Mouse (Mus musculus) stomach, embryonic 16.5 days (tissue): ENCODE data around the gene Lct. TPM values are rescaled to one million over a fixed set of nuclear protein-coding genes. Genes with fewer than 3 reads are reported as not detected.
A peak's percentile ranks its signal among the peaks of the same experiment; 100 is the strongest.
"Not testable (repeated sequence)": the region's sequence is repeated elsewhere in the genome, so short reads cannot be mapped to it uniquely, and the experiment has no call there.

Experiments
- ATAC-seq: fragments of 200-750 bp; cut with Nextera tagmentation; 2 replicates; pipeline ENCODE4 v1.8.0; 2017; ENCODE audit warnings: moderate number of reproducible peaks, moderate TSS enrichment; ENCODE audit not compliant: insufficient read depth, low FRiP score
- H3K27ac ChIP-seq: fragments of 300-500 bp; sonication (generic); 2 replicates; pipeline ENCODE4 v1.5.1; 2014; ENCODE audit warnings: low read length
- H3K27me3 ChIP-seq: fragments of 300-500 bp; sonication (generic); 2 replicates; pipeline ENCODE4 v1.6.1; 2014; ENCODE audit warnings: low read length, control low read depth, mixed read lengths; ENCODE audit not compliant: control insufficient read depth, insufficient read depth
- H3K36me3 ChIP-seq: fragments of 300-500 bp; sonication (generic); 2 replicates; pipeline ENCODE4 v1.6.1; 2014; ENCODE audit warnings: low read length; ENCODE audit not compliant: control insufficient read depth, insufficient read depth
- H3K4me1 ChIP-seq: fragments of 300-500 bp; sonication (generic); 2 replicates; pipeline ENCODE4 v1.6.1; 2014; ENCODE audit warnings: low read length, control low read depth, mixed read lengths; ENCODE audit not compliant: control insufficient read depth, insufficient read depth
- H3K4me2 ChIP-seq: fragments of 300-500 bp; sonication (generic); 2 replicates; pipeline ENCODE4 v1.6.1; 2014; ENCODE audit warnings: low read depth, low read length, mixed read lengths
- H3K4me3 ChIP-seq: fragments of 300-500 bp; sonication (generic); replicated peaks from 2 replicates; pipeline ENCODE4 v1.5.1; 2014; ENCODE audit warnings: mild to moderate bottlenecking, low read length
- H3K9ac ChIP-seq: fragments of 300-500 bp; sonication (generic); 2 replicates; pipeline ENCODE4 v1.6.1; 2014; ENCODE audit warnings: low read length
- H3K9me3 ChIP-seq: fragments of 300-500 bp; sonication (generic); replicated peaks from 2 replicates; pipeline ENCODE4 v1.6.1; 2016; ENCODE audit warnings: low read length, control low read depth; ENCODE audit not compliant: control insufficient read depth
- WGBS: fragments of 180-500 bp; shearing (Covaris S2); extraction: QIAGEN DNeasy Blood & Tissue Kit; methylation state at CpG from one replicate; pipeline ENCODE4 v1.1.7; 2014; 5-methylcytosine and 5-hydroxymethylcytosine counted together
- polyA plus RNA-seq: library from polyadenylated mRNA; unstranded; fragments of >200 nt; fragmentation: Nextera tagmentation; extraction: Ambion mirVana; gene quantifications from 2 replicates; pipeline ENCODE4 v1.2.1, GENCODE M21; 2015

Lct gene
- polyA plus RNA-seq, 1 experiment from 2014 or later: 8.0 TPM

DNA sequence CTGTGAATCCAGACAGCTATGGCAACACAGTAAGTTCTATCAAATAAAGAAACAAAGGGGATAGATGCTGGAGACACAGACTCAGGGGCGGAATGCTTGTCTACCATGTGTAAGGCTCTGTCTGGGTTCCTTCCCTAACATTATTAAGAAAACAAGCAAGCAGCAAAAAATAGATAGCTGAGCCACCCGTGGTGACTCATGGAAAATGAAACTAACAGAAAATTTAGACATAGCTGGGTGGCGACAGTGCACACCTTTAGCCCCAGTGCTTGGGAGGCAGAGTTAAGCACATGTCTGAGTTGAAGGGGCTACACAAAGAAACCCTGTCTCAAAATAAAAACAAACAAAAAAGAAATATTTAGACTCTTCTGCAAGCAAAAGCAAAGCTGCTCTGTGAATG lies 29.3 kb upstream of the Lct start:
- 38% methylated on average over 3 of the region's 3 CpGs for WGBS
- H3K4me1 ChIP-seq: peaks cover 26% of the 10 kb centered on the region; the same call in 1 of the 2 replicates
- H3K36me3 ChIP-seq: peaks cover 16% of the 10 kb centered on the region; the same call in 1 of the 2 replicates
- no peaks in the 10 kb centered on the region for H3K9me3 ChIP-seq
- peak overlapping the region; percentile 55 for H3K4me2 ChIP-seq
- H3K27ac ChIP-seq: peak overlapping the region; percentile 47
- H3K4me3 ChIP-seq: peak overlapping the region; percentile 82
- ATAC-seq: no peak
- H3K9ac ChIP-seq: peak overlapping the region; percentile 24
- no peaks in the 10 kb centered on the region for H3K27me3 ChIP-seq

DNA sequence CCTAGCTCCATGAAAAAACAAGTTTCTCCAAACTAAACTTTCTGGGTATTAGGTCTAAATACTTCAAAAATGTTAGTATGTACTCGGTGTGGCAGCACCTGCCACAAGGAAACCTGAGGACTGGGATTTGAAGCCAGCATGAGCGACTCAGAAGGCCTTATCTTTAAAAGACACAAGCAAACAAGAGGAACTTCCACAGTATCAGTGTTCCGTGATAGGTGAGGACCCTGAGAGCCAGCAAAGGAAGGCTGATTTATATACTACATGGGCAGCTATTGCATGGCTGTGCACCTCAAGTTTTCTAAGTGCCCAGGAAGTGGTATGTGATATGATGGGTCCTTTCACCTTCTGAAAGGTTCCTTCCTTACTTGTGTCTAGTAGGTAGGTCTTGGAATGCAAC lies 25.0 kb upstream of the Lct start:
- Histone ChIP-seq H3K9me3 (no peaks in the 10 kb centered on the region), H3K9ac (no peak overlapping the region), H3K4me3 (no peak overlapping the region), H3K4me2 (no peak overlapping the region), H3K27me3 (no peaks in the 10 kb centered on the region), H3K4me1 (peaks cover 13% of the 10 kb centered on the region; the same call in 1 of the 2 replicates), H3K27ac (no peak overlapping the region), H3K36me3 (peaks cover 27% of the 10 kb centered on the region)
- 72% methylated on average over 3 of the region's 3 CpGs for WGBS
- ATAC-seq: no peak

DNA sequence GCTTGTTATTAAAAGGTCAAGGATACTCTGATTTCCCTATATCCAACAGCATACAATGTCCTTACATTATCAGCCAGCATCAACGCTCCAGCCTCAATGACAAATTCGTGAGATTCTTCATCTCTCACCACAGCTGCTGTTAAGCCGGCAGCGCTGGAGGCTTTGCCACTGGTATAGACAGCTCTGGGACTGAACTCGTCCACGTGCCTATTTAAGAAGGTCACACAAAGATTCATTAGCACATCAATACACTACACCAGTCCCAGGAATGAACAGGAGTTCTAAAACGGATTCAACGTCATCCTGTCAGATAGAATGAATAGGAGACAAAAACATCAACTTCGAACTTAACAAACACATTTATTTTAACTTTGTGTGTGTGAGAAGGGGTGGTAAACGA lies 16.1 kb upstream of the Lct start:
- no peak overlapping the region for H3K4me2 ChIP-seq
- no peak overlapping the region for H3K9ac ChIP-seq
- H3K9me3 ChIP-seq: no peaks in the 10 kb centered on the region
- 87% methylated on average over 10 of the region's 10 CpGs for WGBS
- H3K36me3 ChIP-seq: peaks cover 24% of the 10 kb centered on the region
- no peak overlapping the region for H3K4me3 ChIP-seq
- no peaks in the 10 kb centered on the region for H3K27me3 ChIP-seq
- no peak overlapping the region for H3K27ac ChIP-seq
- no peaks in the 10 kb centered on the region for H3K4me1 ChIP-seq
- ATAC-seq: no peak

DNA sequence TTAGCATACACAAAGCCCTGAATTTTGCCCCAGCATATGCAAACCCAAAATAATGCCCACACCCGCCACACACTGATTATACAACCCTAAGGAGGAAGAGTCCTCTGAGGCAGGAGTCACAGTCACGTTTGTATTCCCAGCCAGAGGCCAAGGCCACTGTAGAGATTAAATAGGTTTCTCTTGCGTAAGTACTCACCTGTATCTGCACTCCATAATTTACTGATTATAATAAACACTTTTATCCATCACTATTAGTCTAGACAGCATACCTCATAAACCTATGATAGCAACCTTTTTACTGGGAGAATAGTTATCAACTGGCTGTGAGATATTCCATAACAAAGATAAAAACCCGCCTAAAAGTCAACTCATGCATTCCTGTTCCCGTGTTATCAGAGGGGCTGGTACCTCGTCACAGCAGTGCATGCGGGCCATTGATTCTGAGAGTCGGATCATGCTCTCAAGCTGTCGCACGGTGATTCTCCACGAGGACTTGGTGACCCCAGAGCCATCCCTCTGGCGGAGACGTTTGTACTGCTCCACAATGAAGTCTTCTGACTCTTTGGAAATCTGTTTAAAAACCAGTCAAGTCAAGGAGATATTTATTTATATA lies 9.7 kb upstream of the Lct start:
- Histone ChIP-seq H3K36me3 (peaks cover 39% of the 10 kb centered on the region), H3K4me1 (no peaks in the 10 kb centered on the region), H3K9me3 (no peaks in the 10 kb centered on the region), H3K27me3 (no peaks in the 10 kb centered on the region), H3K4me2 (no peak overlapping the region), H3K4me3 (no peak overlapping the region), H3K9ac (no peak overlapping the region), H3K27ac (no peak overlapping the region)
- ATAC-seq: no peak
- WGBS: 80% methylated on average over 13 of the region's 13 CpGs

DNA sequence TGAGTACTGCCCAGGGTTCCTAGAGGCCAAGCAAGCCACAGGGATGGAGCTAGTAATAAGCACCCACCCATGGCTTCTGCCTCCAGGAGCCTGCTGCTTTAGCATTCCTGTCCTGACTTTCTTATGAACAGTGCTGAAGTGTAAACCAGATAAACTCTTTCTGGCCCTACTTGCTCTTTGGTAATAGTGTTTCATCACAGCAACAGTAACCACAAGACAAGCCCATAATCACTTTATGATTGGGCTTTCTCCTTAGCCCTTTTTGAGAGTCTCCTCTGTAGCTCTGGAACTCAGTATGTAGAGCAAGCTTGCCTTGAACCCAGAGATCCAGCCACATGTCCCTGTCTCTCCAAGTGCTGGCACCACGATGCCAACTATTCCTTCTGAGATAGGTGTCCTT lies 2.2 kb upstream of the Lct start:
- Histone ChIP-seq H3K36me3 (peaks cover 34% of the 10 kb centered on the region), H3K27ac (no peak overlapping the region), H3K4me2 (no peak overlapping the region), H3K4me3 (no peak overlapping the region), H3K9me3 (no peaks in the 10 kb centered on the region), H3K9ac (no peak overlapping the region), H3K4me1 (no peaks in the 10 kb centered on the region), H3K27me3 (no peaks in the 10 kb centered on the region)
- WGBS: 91% methylated on average over 1 of the region's 1 CpGs
- no peak for ATAC-seq

DNA sequence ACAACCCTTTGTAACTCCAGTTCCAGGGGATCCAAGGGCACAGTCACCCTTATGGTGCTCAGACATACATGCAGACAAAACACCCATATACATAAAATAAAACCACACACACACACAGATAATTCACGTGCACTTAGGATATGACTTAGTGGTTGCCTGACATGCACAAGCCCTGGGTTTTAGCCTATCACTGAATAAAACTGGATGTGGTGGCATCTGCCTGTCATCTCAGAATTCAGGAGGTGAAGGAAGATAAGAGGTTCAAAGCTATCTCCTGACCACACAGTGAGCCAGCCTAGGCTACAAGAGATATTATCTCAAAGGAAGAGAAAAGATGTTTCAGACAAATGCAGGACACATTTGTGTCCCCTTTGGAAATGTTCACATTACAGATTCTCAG lies 953 bp downstream of the Lct start:
- Histone ChIP-seq H3K27ac (no peak overlapping the region), H3K4me1 (no peaks in the 10 kb centered on the region), H3K4me3 (no peak overlapping the region), H3K27me3 (no peaks in the 10 kb centered on the region), H3K36me3 (peaks cover 14% of the 10 kb centered on the region), H3K9me3 (no peaks in the 10 kb centered on the region), H3K4me2 (no peak overlapping the region), H3K9ac (no peak overlapping the region)
- ATAC-seq: no peak
- WGBS: 89% methylated on average over 1 of the region's 1 CpGs

DNA sequence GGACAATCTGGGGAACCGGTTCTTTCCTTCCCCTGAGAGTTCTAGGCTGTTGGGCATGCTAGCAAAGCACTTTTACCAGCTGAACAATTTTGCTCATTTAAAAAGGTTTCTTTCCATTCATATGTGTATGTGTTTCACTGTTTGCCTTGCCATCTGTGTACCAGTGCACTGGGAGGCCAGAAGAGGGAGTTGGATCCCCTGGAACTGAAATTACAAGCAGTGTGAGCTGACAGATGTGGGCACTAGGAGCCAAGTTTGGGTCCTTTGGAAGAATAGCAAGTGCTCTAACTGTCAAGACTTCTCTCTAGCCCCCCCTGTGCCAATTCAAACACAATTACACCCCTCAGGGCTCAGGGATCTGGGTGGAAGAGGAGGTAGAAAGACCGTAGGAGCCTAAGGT lies 3.3 kb downstream of the Lct start:
- Histone ChIP-seq H3K4me2 (no peak overlapping the region), H3K4me3 (no peak overlapping the region), H3K27ac (no peak overlapping the region), H3K9ac (no peak overlapping the region), H3K36me3 (no peaks in the 10 kb centered on the region), H3K9me3 (no peaks in the 10 kb centered on the region), H3K4me1 (no peaks in the 10 kb centered on the region), H3K27me3 (no peaks in the 10 kb centered on the region)
- 81% methylated on average over 2 of the region's 2 CpGs for WGBS
- ATAC-seq: no peak

DNA sequence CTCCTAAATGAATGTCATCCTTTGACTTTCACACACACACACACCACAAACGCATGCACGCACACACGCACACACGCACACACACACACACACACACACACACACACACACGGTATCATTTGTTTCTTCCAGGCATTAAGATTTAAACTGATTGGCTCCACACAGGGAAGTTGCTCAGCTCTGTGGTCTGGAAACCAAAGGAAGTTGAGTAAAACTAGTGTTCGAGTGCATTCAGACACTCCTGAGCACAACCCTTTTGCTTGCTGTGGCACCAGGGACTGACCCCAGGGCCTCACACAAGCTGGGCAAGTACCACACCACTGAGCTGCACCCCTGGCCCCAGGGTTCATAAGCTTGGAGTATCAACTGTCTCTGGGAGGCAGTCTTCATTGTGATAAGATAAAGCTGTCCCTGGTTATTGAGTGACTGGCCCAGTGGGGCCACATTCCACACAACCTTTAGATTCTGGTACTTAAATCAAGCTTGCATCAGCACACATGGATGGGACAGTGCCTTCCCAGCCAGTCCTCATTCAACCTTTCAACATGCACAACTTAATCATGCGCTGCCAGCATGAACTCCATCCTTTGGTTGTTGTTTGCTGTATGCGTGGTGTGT lies 5.0 kb downstream of the Lct start:
- WGBS: 79% methylated on average over 8 of the region's 8 CpGs
- H3K4me3 ChIP-seq: no peak overlapping the region
- ATAC-seq: no peak
- no peaks in the 10 kb centered on the region for H3K27me3 ChIP-seq
- no peaks in the 10 kb centered on the region for H3K4me1 ChIP-seq
- no peaks in the 10 kb centered on the region for H3K9me3 ChIP-seq
- no peak overlapping the region for H3K4me2 ChIP-seq
- H3K27ac ChIP-seq: no peak overlapping the region
- no peaks in the 10 kb centered on the region for H3K36me3 ChIP-seq
- no peak overlapping the region for H3K9ac ChIP-seq

DNA sequence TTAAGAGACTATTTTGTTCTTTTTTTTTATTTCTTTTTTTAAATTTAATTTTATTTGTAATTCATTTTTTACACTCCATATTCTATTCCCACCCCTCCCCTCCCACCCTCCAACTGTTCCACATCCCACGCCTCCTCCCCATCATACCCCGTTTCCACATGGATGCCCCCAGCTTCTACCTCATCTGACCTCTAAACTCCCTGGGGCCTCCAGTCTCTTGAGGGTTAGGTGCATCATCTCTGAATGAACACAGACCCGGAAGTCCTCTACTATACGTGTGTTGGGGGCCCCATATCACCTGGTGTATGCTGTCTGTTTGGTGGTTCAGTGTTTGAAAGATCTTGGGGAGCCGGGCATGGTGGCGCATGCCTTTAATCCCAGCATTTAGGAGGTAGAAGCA lies 8.9 kb downstream of the Lct start:
- ATAC-seq, H3K9ac ChIP-seq, H3K4me1 ChIP-seq, H3K9me3 ChIP-seq, H3K27ac ChIP-seq, H3K4me3 ChIP-seq, H3K4me2 ChIP-seq, H3K36me3 ChIP-seq, H3K27me3 ChIP-seq: not testable (repeated sequence)
- WGBS: 84% methylated on average over 6 of the region's 6 CpGs
